Mouse (Mus musculus) forebrain, postnatal 0 days (tissue): ENCODE results near the gene Camsap2. TPM values are rescaled to one million over a fixed set of nuclear protein-coding genes. Genes with fewer than 3 reads are reported as not detected.
A peak's percentile ranks its signal among the peaks of the same experiment; 100 is the strongest.

Source experiments
- ATAC-seq: fragments of 200-750 bp; cut with Nextera tagmentation; 2 replicates; pipeline ENCODE4 v1.8.0; 2017; ENCODE audit warnings: mild to moderate bottlenecking, moderate library complexity
- DNase-seq: peaks from one replicate; pipeline ENCODE4 v3.0.0-alpha.2; 2015
- H3K27ac ChIP-seq: fragments of 300-500 bp; sonication (generic); 2 replicates; pipeline ENCODE4 v1.5.1; 2014; ENCODE audit warnings: low read depth, mild to moderate bottlenecking, antibody characterized with exemption, low read length, moderate library complexity, mixed read lengths
- H3K27me3 ChIP-seq: fragments of 300-500 bp; sonication (generic); 2 replicates; pipeline ENCODE4 v1.6.1; 2014; ENCODE audit warnings: mild to moderate bottlenecking, low read length, mixed read lengths; ENCODE audit not compliant: insufficient read depth
- H3K36me3 ChIP-seq: fragments of 300-500 bp; sonication (generic); 2 replicates; pipeline ENCODE4 v1.6.1; 2014; ENCODE audit warnings: mild to moderate bottlenecking, moderate library complexity; ENCODE audit not compliant: insufficient read depth
- H3K4me1 ChIP-seq: fragments of 300-500 bp; sonication (generic); 2 replicates; pipeline ENCODE4 v1.6.1; 2014; ENCODE audit warnings: antibody characterized with exemption; ENCODE audit not compliant: insufficient read depth
- H3K4me2 ChIP-seq: fragments of 300-500 bp; sonication (generic); 2 replicates; pipeline ENCODE4 v1.6.1; 2014; ENCODE audit warnings: low read depth, mild to moderate bottlenecking, moderate library complexity
- H3K4me3 ChIP-seq: fragments of 300-500 bp; sonication (generic); 2 replicates; pipeline ENCODE4 v1.5.1; 2014; ENCODE audit warnings: low read depth, low read length, mixed read lengths
- H3K9ac ChIP-seq: fragments of 300-500 bp; sonication (generic); 2 replicates; pipeline ENCODE4 v1.6.1; 2014; ENCODE audit warnings: mild to moderate bottlenecking
- H3K9me3 ChIP-seq: fragments of 300-500 bp; sonication (generic); 2 replicates; pipeline ENCODE4 v1.6.1; 2016; ENCODE audit warnings: low read length
- CTCF ChIP-seq: sonication (generic); IDR thresholded peaks from 2 replicates; pipeline ENCODE4 v1.5.1; 2016; ENCODE audit warnings: antibody characterized with exemption, control low read depth, low read depth
- WGBS: fragments of 180-500 bp; shearing (Covaris S2); extraction: QIAGEN DNeasy Blood & Tissue Kit; methylation state at CpG from one replicate; pipeline ENCODE4 v1.1.7; 2014; 5-methylcytosine and 5-hydroxymethylcytosine counted together
- polyA plus RNA-seq: library from polyadenylated mRNA; unstranded; fragments of >200 nt; fragmentation: Nextera tagmentation; extraction: Ambion mirVana; gene quantifications from 2 replicates; pipeline ENCODE4 v1.2.1, GENCODE M21; 2015
- total RNA-seq: library from RNA; depleted of rRNA; stranded (reverse); fragments of >200 nt; gene quantifications from 2 replicates; pipeline ENCODE4 v1.2.3, GENCODE M21; 2014

Gene Camsap2
- total and polyA plus RNA-seq, 2 experiments from 2014 or later: 20.1 to 135 TPM

- peak overlapping the region; percentile 85 for H3K4me2 ChIP-seq
Measured at GRCm38 (mm10) chr1:136344281-136344680, 1.6 kb downstream of the Camsap2 start.

GRCm38 (mm10) chr1:136343727-136344126 lies 2.2 kb downstream of the Camsap2 start:
- no peak for ATAC-seq
- Histone ChIP-seq H3K27ac (no peak overlapping the region), H3K4me1 (peaks cover 19% of the 10 kb centered on the region; the same call in 1 of the 2 replicates), H3K9ac (peak overlapping the region; percentile 10; the same call in 1 of the 2 replicates), H3K4me3 (peak overlapping the region; percentile 96), H3K27me3 (no peaks in the 10 kb centered on the region), H3K9me3 (no peaks in the 10 kb centered on the region), H3K4me2 (peak overlapping the region; percentile 85), H3K36me3 (no peaks in the 10 kb centered on the region)
- no peak for TF ChIP-seq CTCF
- WGBS: 20% methylated on average over 7 of the region's 7 CpGs
- no peak for DNase-seq

More at GRCm38 (mm10) chr1:136344281-136344680, 1.6 kb downstream of the Camsap2 start:
- no peak for DNase-seq
- no peak for ATAC-seq
- Histone ChIP-seq H3K27me3 (no peaks in the 10 kb centered on the region), H3K9me3 (no peaks in the 10 kb centered on the region), H3K4me1 (peaks cover 19% of the 10 kb centered on the region; the same call in 1 of the 2 replicates), H3K4me3 (peak overlapping the region; percentile 96), H3K9ac (peak overlapping the region; percentile 95), H3K36me3 (no peaks in the 10 kb centered on the region), H3K27ac (no peak overlapping the region; the same call in 1 of the 2 replicates)
- TF ChIP-seq CTCF: no peak
- WGBS: 0% methylated on average over 1 of the region's 1 CpGs

- ATAC-seq: no peak
- DNase-seq: no peak
- Histone ChIP-seq H3K36me3 (no peaks in the 10 kb centered on the region), H3K4me3 (no peak overlapping the region), H3K27ac (no peak overlapping the region), H3K4me1 (peaks cover 14% of the 10 kb centered on the region; the same call in 1 of the 2 replicates), H3K27me3 (no peaks in the 10 kb centered on the region), H3K9ac (no peak overlapping the region), H3K4me2 (no peak overlapping the region), H3K9me3 (no peaks in the 10 kb centered on the region)
- 0 out of 2 replicates have a peak, but pooled peaks have one; percentile 15 for TF ChIP-seq CTCF
- 96% methylated on average over 3 of the region's 3 CpGs for WGBS
Measured at GRCm38 (mm10) chr1:136340541-136340940, 5.4 kb downstream of the Camsap2 start.

DNA sequence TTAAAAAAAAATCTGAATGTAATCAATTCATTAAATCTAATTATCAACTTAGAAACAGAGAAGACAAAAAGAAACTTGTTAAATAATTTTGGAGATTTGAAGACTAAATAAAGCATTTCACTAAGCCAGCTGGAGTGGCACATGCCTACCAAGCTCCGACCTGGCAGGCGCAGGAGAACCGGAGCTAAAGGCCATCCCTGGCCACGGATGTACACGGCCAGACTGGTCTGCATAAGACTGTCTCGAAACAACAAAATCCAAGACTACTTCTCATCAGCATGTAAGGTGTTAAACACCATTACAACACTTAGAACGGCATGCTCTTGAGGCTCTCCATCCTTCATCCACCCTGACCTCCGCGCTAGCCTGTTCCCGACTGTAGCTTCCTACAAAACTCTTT lies 11.2 kb downstream of the Camsap2 start:
- no peak for TF ChIP-seq CTCF
- no peaks in the 10 kb centered on the region for H3K36me3 ChIP-seq
- ATAC-seq: no peak
- H3K9ac ChIP-seq: no peak overlapping the region
- DNase-seq: no peak
- no peaks in the 10 kb centered on the region for H3K9me3 ChIP-seq
- H3K4me2 ChIP-seq: no peak overlapping the region
- H3K27me3 ChIP-seq: no peaks in the 10 kb centered on the region
- no peak overlapping the region for H3K27ac ChIP-seq
- WGBS: 79% methylated on average over 10 of the region's 10 CpGs
- peaks cover 2% of the 10 kb centered on the region; the same call in 1 of the 2 replicates for H3K4me1 ChIP-seq
- H3K4me3 ChIP-seq: no peak overlapping the region

DNA sequence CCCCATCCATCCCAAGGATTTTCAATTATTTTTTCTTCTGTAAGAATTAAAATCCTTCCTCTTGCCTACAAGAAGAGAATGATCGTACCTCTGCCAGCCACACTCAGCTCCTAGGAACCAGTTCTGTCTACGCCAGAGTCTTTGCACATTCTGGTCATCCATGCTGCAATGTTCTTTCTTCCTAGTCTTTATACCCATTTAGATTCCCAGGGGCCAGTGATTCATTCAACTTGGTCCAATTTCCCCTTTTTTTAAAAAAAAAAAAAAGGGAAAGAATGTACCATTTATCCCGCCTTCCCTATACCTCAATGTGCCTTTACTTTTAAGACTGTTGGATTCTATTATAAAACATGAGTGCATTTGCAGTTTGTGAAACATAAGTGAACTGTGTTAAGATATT lies 12.4 kb downstream of the Camsap2 start:
- Histone ChIP-seq H3K27me3 (no peaks in the 10 kb centered on the region), H3K4me3 (no peak overlapping the region), H3K9ac (no peak overlapping the region), H3K27ac (no peak overlapping the region), H3K36me3 (no peaks in the 10 kb centered on the region), H3K4me1 (peaks cover 2% of the 10 kb centered on the region; the same call in 1 of the 2 replicates), H3K4me2 (no peak overlapping the region), H3K9me3 (no peaks in the 10 kb centered on the region)
- no peak for DNase-seq
- WGBS: 60% methylated on average over 3 of the region's 3 CpGs
- ATAC-seq: no peak
- TF ChIP-seq CTCF: no peak

GRCm38 (mm10) chr1:136333071-136333470 lies 12.8 kb downstream of the Camsap2 start:
- Histone ChIP-seq H3K4me2 (no peak overlapping the region), H3K36me3 (no peaks in the 10 kb centered on the region), H3K27me3 (no peaks in the 10 kb centered on the region), H3K9ac (no peak overlapping the region), H3K27ac (no peak overlapping the region), H3K4me3 (no peak overlapping the region), H3K9me3 (no peaks in the 10 kb centered on the region), H3K4me1 (peaks cover 2% of the 10 kb centered on the region; the same call in 1 of the 2 replicates)
- DNase-seq: no peak
- no peak for ATAC-seq
- 84% methylated on average over 7 of the region's 7 CpGs for WGBS
- no peak for TF ChIP-seq CTCF

- WGBS: 68% methylated on average over 4 of the region's 4 CpGs
- no peaks in the 10 kb centered on the region for H3K27me3 ChIP-seq
- no peaks in the 10 kb centered on the region for H3K36me3 ChIP-seq
- ATAC-seq: no peak
- no peaks in the 10 kb centered on the region for H3K9me3 ChIP-seq
- H3K9ac ChIP-seq: no peak overlapping the region
- H3K4me3 ChIP-seq: no peak overlapping the region
- no peak for DNase-seq
- H3K4me1 ChIP-seq: peaks cover 2% of the 10 kb centered on the region; the same call in 1 of the 2 replicates
- no peak for TF ChIP-seq CTCF
- no peak overlapping the region for H3K27ac ChIP-seq
- H3K4me2 ChIP-seq: no peak overlapping the region
Measured at GRCm38 (mm10) chr1:136331836-136332235, 14.1 kb downstream of the Camsap2 start.
